Mouse (Mus musculus): ENCODE results near the gene Cop1.
"Not testable (repeated sequence)": the region's sequence is repeated elsewhere in the genome, so short reads cannot be mapped to it uniquely, and the experiment has no call there.

Gene Cop1

DNA sequence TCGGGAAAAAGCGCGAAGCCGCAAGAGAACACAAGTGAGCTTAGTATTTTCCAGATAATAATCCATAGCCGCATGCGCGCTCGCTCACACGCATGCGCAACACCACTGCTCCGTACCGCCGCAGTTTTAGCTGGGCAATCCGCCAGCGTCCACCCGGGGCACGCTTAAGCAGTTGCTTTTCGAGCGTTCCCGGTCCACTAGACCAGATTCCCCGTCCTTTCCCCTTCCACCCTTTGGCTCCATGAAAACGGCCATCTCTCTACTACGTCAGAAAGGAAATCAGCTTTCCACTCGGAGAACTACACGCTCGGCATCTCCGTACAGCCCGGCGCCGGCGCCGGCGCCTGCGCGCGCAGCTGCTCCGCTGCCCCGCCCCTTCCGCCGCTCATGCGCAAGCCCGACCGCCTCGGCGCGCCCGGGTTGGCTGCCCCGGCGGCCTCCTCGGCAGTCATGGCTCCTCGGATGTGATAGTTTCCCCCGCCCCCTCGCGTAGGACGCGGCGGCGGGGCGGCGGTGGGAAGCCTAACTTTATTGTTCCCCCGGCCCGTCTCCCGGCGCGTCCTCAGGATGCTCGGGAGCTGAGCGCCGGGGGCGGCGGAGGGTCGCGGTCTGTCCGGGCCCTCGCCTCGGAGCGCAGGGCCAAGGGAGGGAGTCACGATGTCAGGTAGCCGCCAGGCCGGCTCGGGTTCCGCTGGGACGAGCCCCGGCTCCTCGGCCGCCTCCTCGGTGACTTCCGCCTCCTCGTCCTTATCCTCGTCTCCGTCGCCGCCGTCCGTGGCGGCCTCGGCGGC is at the start of gene Cop1:
Gene Cop1, plus strand, starts transcription at position 540 of the 791 bp plus-strand sequence.
- in situ Hi-C loops (cut with MboI) = not testable (repeated sequence)

DNA sequence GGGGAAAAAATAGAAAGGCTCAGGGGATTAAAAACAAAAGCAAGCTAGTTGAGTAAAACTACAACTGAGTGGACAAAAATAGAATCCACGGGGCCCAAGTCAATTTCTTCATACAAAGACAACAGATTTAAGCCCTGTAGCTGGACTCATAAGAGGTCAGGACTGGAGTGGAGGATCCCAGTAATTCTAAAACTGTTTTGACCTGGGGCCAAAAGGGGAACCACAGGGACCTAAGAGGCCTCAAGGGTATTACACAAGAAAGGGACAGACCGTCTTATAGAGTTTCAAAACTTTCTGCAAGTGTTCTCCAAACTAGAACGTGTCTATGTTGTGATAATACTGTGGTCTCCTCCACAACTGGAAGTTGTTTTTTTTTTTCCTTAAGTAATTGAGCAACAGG is 45.4 kb upstream of the Cop1 start:
- in situ Hi-C loops (cut with MboI) = no loop called here

DNA sequence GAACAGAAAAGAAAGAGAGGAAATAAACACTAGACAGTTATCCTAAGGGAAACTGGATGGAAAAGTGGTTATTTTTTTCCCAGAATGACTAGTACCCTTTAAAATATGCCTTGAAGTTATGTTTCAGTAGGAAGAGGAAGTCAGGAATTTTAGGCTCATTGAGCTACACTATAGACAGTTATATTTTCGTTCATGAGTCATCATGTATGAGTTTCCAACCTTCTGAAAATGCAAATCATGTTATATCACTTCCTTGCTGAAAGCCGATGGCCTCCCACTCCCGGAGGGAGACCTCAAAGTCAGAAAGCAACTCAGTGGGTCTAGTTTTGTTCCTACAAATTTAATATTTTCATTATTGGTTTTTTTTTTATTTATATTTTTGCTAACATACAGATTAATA is 33.5 kb upstream of the Cop1 start:
- in situ Hi-C loops (cut with MboI) = no loop called here

DNA sequence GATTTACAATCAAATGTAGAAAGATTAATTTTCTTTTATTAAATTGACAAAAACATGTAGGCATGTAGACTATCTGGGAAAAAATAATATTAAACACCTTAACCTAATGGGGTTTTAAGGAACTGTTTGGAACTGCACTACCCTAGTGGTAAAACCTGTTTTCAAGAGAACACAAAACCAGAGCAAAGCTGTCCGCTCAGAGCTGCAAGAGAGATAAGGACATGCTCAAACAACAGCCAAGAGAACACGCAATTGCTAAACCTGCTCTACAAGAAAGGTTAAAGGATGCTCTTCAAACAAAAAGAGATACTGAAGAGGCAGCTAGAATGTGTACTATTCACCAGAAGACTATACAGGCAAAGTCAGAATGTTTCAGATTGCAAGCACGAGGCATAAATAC is 32.5 kb upstream of the Cop1 start:
- in situ Hi-C loops (cut with MboI) = no loop called here

DNA sequence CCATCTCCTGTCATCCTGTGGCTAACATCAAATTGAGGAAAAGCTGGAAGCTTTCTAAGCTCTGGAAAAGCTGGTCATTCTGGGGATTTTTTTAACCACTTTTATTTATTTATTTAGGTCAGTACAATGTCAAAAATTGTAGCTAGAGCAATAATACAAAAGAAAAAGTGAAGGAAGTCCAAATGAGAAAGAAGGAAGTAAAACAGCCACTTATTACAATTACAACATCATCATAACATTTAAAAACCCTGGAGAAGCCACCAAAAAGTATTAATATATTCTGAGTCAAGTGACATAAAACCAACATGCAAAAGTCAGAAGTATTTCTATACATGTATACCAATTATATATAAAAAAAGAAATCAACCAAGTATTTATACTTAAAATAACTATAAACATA is 30.9 kb upstream of the Cop1 start:
- in situ Hi-C loops (cut with MboI) = no loop called here

DNA sequence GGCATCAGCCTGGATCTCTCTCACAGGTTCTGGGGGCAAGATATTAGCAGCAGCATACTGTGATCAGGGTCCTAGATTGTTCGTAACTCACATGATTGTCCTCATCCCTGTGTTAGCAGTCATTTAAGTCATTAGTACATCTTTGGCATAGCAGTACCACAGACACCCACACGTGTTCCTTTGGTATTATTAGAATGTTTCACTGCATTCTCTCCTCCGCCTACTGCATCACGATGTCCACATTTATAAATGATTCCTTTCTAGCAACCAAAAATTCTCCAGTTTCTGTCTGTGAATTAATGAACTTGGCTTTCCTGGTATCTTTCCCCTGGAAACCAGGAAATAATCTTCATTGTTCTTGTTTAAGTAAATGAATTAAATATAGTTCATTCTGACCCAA is 20.4 kb upstream of the Cop1 start:
- in situ Hi-C loops (cut with MboI) = no loop called here

DNA sequence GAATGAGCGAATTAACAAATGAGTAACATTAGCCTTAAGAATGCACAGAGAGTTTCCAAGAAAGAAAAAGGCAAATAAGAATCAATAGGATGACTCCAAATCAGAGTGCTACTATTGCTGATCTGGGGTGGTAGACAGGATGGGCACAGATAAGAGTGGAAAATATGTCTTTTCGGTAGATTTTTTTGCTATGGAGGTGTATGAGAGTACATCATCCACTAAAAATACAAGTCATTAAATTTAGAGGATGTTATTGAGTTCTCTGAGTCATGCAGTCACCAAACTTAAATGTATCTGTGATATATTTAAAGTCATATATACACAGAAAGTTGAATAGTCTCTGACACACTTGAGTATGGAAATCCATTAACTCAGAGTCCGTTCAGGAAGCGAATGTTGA is 14.7 kb upstream of the Cop1 start:
- in situ Hi-C loops (cut with MboI) = no loop called here

DNA sequence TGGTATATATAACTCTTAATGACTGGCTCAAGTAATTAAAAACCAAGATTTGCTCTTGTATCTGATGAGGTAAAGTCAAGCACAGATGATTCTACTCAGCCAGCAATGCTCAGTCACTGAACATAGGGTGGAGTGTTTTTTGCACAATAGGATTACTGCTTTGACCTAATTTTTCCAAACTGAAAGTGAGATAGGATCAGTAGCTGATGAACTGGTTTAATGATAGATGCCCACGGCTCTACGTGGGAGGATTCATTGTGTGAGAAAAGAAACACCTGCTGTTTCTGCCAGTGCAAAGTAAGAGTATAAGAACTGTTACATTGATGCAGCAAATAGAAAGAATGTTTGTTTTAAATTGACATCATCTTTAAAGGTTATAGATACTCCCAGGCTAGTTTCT is 10.1 kb upstream of the Cop1 start:
- in situ Hi-C loops (cut with MboI) = no loop called here

DNA sequence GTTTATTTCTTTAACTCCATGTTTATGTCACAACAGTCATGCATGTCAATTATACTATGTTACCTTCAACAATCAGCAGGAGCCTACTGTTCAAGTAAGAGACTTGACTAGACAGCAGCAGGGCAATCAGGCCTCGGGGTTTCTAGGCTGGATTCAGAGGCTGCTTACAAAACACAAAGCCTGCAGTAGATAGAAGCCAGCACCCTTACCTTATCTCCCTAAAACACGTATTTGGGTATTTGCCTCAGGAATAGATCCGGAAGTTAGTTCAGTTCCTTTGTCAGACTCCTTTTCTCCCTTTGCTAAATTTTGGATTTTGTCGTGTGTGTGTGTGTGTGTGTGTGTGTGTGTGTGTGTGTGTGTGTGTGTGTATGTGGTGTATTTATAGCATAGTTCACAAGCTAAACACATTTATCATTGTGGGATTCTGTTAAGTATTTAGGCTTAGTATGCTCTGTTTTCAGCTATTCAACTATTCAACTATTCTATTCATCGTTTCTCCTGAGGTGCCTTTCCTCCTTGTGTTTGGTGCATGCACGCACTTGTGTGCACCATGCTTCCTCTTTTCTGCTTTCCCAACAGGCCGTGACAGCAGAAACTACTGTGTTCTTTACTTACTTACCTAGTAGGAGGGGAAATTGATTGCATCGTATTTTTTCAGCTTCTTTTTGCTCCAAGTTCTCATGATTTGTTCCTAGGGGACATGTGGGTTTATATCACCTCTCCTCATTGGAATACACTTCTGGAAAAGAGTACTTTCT is 6.9 kb upstream of the Cop1 start:
- in situ Hi-C loops (cut with MboI) = no loop called here

DNA sequence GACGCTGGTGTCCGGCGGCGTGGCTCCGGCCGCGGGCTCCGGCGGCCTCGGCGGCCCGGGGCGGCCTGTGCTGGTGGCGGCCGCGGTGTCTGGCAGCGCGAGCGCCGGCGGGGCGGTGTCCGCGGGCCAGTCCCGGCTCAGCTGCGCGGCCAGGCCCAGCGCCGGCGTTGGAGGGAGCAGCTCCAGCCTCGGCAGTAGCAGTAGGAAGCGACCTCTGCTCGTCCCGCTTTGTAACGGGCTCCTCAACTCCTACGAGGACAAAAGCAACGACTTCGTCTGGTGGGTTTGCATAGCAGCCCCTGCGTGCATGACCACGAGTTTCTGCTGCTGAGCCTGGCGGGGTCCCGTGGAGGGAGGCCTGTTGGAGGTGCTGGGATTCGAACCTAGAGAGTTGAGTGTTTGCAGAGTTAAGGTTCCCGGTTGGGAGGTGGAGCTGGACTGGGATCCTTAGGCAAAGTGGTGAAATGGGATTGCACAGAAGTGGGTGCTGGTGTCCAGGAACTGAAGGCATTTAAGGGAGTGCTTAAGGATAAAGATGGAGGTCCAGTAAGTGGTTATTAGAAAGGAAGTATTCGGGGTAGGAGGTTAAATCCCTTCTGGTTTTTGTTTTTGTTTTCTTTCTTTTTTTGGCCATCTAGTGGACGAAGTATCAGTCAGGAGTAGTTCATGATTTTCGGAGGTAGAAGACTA is 597 bp downstream of the Cop1 start:
- in situ Hi-C loops (cut with MboI) = not testable (repeated sequence)

DNA sequence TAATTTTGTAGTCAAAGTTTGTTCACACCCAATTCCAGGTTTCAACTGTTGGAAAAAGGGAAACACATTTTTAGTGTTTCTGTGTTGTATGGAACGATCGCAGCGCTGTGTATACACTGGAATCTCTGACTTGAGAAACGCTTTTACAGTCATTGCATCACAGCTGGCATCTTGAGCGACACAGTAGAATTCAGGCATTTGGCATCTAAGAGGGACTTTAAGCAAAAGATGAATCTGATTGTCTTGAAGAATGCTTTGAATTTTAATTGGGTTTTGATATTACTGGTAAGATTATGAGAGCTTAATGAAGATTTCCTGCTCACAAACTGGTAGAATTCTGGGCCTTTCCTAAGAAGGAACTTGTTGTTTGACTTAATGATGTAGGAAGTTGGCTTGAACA is 1.3 kb downstream of the Cop1 start:
- in situ Hi-C loops (cut with MboI) = no loop called here

DNA sequence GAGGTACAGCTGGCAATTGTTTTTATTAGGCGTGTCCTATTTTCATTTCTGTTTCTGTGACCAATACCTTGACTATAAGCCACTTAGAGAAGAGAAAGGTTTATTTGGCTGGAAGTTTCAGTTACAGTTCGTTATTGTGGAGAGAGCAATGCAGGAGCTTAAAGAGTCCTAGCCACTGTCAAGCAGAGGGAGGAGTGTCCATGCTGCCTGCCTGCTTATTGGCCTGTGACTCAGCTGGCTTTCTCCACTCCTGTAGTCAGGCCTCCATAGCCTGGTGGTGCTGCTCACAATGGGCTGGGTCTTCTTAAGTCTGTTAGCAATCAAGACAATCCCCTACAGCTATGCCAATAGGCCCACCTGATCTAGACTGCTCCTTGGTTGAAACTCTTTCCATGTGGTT is 2.4 kb downstream of the Cop1 start:
- in situ Hi-C loops (cut with MboI) = no loop called here

DNA sequence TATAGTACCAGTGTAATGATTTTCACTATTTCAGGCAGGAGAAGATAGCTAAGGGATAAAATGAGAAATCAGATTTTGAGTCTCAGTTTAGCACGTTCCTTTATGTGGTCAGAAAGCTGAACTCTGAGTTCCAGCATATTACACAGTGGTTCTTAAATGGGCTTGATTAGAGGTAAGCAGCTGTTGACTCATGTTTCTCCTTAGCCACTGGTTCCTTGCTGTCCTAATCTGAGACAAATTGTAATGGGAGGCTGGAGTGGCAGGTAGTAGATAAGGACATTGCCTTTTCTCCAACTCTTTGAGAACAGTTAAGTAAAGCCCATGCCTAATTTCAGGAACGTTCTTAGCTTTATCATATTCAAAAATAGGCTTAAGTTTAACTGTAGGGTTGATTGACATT is 3.6 kb downstream of the Cop1 start:
- in situ Hi-C loops (cut with MboI) = no loop called here

DNA sequence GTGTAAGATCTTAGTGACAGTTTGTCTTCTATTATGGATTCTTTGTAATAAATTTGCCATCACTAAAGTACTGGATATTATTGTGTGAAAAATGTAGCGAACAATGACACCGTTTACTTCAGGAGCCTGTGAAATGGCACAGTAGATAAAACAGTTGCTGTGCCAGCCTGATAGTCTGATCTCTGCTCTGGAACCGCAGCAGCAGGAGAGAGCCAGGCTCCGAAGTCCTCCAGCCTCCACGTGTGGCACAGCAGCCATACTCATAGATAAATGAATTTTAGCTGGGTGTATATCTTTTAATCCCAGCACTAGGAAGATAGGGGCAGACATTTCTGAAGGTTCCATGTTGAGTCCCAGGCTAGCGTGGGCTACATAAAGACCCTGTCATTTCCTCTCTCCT is 6.0 kb downstream of the Cop1 start:
- in situ Hi-C loops (cut with MboI) = no loop called here

DNA sequence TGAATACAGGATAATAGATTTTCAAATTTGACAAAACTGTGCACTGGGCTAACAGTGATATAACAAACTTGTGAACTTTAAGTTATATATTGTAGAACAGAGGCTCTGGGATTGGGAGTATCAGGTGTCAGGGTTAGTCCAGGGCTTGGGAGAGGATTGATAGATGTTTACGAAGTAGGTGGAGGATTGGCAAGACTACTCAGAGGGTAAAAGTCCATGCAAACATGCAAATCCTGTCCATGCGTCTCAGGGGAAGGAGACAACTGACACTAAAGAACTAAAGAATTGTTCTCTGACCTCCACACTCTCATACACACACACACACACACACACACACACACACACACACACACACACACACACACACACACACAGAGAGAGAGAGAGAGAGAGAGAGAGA is 18.2 kb downstream of the Cop1 start:
- in situ Hi-C loops (cut with MboI) = no loop called here

DNA sequence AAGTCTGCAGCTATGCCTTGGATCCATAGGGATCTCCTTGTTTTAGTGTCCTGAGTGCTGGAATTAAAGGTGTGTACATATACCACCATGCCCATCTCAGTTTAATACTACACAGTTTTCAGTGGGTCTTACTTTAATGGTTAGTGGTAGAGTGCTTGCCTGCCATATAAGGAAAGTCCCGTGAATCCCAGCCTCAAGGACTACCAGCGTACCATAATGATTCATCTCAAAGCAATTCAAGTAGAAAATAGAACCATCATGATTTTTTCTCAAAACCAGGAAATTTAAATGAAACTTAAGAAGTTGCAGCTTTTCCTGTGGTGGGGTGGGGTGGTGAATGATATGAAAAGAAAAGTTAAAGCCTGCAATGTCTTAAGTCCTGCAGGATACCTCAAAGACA is 21.0 kb downstream of the Cop1 start:
- in situ Hi-C loops (cut with MboI) = no loop called here

DNA sequence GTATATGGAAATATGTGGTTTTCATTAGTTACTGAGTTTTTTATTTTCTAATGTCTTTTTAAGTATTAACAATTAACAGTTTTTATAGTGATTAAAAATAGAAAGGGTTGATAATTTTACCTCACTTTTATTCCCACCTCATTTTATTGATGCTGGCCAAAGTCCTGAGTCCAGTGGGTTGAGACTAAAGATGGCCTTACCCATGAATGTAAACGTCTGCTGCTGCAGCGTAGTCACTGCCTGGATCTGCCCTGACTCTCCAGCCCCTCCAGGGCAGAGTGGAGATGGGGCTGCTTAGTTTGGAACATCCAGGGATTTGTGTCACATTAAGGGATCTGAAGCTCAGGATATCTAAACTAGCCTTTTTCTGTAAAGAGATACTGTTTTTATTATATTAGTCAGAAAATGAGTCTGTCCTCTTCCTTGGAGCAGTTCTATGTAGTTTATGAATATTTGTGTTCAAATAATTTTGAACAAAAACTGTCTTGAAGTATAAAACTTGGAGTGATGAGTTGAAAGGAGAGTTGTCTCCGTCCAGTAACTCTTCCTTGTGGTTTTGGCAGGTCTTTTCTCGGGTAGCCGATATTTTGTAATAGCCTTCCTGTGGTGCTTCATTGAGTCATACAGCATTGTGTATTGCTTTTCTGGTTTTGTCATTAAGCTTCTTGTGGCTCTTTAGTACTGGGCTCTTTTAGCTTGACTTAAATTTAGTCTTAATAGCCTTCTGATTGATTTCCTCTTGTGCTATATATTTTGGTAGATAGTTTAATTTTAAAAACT is 23.0 kb downstream of the Cop1 start:
- in situ Hi-C loops (cut with MboI) = no loop called here

DNA sequence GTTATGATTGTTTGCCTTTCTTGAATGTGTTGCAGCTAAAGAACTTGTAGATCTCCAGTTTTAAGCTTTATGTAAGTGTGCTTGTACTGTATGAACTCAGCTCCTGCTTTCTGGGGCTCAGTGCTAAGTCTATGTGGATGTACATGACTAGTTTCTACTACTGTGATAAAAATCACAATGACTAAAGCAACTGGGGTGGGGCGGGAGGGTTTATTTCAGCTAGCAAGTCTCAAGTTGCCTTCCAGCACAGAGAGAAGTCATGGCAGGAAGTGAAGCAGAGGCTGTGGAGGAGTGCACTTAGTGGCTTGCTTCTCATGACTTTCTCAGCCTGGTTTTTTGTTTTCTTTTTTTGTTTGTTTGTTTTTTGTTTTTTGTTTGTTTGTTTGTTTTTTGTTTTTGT is 24.4 kb downstream of the Cop1 start:
- in situ Hi-C loops (cut with MboI) = no loop called here

DNA sequence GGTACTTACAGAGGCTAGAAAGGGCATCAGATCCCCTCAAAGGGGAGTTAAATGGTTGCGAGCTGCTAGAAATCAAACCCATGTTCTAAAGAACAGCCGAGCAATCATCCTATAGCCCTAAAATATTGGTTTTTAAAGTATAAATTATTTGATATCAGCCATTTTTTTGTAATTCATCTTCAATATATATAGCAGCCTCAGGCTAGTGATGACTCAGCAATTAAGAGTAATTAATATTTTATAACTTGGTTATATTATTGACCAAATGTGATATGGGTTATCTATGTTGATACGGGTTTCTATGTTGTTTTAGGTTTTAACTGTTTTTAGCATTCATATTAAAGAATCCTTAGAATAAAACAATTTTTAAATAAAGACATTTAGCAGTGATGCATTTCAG is 31.7 kb downstream of the Cop1 start:
- in situ Hi-C loops (cut with MboI) = no loop called here

DNA sequence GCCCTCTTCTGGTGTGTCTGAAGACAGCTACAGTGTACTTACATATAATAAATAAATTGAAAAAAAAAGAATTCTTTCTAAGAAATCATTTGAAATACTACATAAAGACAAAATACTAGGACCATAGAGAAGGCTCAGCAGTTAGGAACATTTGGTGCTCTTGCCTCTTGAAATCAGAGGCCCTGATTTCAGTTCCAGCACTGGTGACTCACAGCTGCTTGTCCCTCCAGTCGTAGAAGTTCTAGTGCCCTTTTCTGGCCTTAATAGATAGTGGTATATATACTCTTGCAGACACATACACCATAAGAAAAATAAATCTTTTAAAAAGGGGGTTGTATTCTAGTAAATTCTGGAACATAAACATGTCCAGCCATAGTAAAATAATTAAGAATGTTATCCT is 48.0 kb downstream of the Cop1 start:
- in situ Hi-C loops (cut with MboI) = no loop called here

DNA sequence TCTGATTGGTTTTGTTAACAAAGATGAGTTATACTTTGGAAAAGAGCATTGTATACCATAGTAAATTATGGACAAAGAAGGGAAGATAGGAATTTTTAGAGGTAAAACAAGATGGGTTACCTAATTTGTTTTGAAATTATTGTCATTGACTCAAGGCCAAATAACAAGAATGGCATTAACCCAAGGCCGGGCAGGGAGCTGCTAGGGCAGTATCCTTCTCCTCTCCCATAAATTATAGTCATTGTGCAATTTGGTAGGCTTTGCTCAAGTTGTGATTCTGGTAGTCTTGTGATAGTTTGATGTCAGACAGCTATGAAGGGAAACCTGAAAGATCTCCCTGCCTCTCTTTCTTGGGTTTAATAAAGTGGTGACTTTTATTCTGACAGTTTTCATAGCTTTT is 49.7 kb downstream of the Cop1 start:
- in situ Hi-C loops (cut with MboI) = no loop called here

DNA sequence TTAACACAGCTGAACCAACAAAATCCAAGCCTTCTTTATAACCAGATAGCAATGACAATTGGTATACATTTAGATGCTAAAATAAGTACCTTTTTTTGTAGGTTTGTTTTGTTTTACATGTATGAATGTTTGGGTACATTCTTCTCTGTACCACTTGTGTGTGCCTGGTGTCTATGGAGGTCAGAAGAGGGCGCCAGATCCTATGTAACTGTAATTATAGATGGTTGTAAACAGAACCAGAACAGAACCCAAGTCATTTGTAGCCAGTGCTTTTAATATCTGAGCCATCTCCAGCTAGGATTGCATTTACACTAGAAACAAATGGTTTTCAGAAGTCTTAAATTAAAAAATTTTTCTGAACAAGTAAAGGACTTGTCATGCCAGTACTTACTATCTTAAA is 54.7 kb downstream of the Cop1 start:
- in situ Hi-C loops (cut with MboI) = no loop called here
